Mouse (Mus musculus): Measurements from ENCODE around the gene Nudt1. TPM values are rescaled to one million over a fixed set of nuclear protein-coding genes. Genes with fewer than 3 reads are reported as not detected.
A peak's percentile ranks its signal among the peaks of the same experiment; 100 is the strongest.

The Nudt1 gene
- polyA plus RNA-seq, 1 experiment = 11.5 TPM

- 3% methylated on average over 39 of the region's 39 CpGs for WGBS
- TF ChIP-seq CTCF (IDR thresholded peaks at IDR 0.05; ENCODE audit: borderline replicate concordance, insufficient read depth, low read depth, low read length) (peak; percentile 85), POLR2A (IDR thresholded peaks at IDR 0.05; ENCODE audit: borderline replicate concordance, insufficient read depth, low read length) (peak; percentile 95)
- peak; percentile 78 to 85 for DNase-seq
- H3K4me1 ChIP-seq (ENCODE audit: control insufficient read depth, insufficient read depth, low read length) = peaks cover 5% of the 10 kb centered on the region; the same call in 1 of the 2 replicates
- H3K4me3 ChIP-seq (replicated peaks; ENCODE audit: insufficient read depth, low read depth, low read length) = peak within 1 kb of the TSS; percentile 99
- no peaks in the 10 kb centered on the region for H3K27me3 ChIP-seq (ENCODE audit: control insufficient read depth, insufficient read depth, low read length)
- peak within 1 kb of the TSS; percentile 75 for H3K27ac ChIP-seq (ENCODE audit: insufficient read depth, low read length)
These were observed 10.4 kb downstream of the Nudt1 start, which contains the start of gene Mrm2 for GRCm38 (mm10) chr5:140331615-140332512. Gene Mrm2 (minus strand): TSS chr5:140331898.

GRCm38 (mm10) chr5:140332519-140332918 lies 11.1 kb downstream of the Nudt1 start:
- 76% methylated on average over 4 of the region's 4 CpGs for WGBS
- Histone ChIP-seq H3K4me3 (replicated peaks; ENCODE audit: insufficient read depth, low read depth, low read length) (no peak overlapping the region), H3K4me1 (ENCODE audit: control insufficient read depth, insufficient read depth, low read length) (peaks cover 5% of the 10 kb centered on the region; the same call in 1 of the 2 replicates), H3K27me3 (ENCODE audit: control insufficient read depth, insufficient read depth, low read length) (no peaks in the 10 kb centered on the region), H3K27ac (ENCODE audit: insufficient read depth, low read length) (no peak overlapping the region)
- no peak for DNase-seq
- TF ChIP-seq CTCF (IDR thresholded peaks at IDR 0.05; ENCODE audit: borderline replicate concordance, insufficient read depth, low read depth, low read length) (no peak), POLR2A (IDR thresholded peaks at IDR 0.05; ENCODE audit: borderline replicate concordance, insufficient read depth, low read length) (no peak)

GRCm38 (mm10) chr5:140333631-140334030 lies 12.2 kb downstream of the Nudt1 start:
- DNase-seq = no peak
- H3K4me3 ChIP-seq (replicated peaks; ENCODE audit: insufficient read depth, low read depth, low read length) = no peak overlapping the region
- TF ChIP-seq POLR2A (IDR thresholded peaks at IDR 0.05; ENCODE audit: borderline replicate concordance, insufficient read depth, low read length) = no peak
- WGBS = 27% methylated on average over 2 of the region's 2 CpGs
- H3K4me1 ChIP-seq (ENCODE audit: control insufficient read depth, insufficient read depth, low read length) = peaks cover 5% of the 10 kb centered on the region; the same call in 1 of the 2 replicates
- H3K27me3 ChIP-seq (ENCODE audit: control insufficient read depth, insufficient read depth, low read length) = no peaks in the 10 kb centered on the region
- H3K27ac ChIP-seq (ENCODE audit: insufficient read depth, low read length) = no peak overlapping the region

GRCm38 (mm10) chr5:140336680-140337079 lies 15.2 kb downstream of the Nudt1 start:
- 66% methylated on average over 1 of the region's 1 CpGs for WGBS
- Histone ChIP-seq H3K27me3 (ENCODE audit: control insufficient read depth, insufficient read depth, low read length) (no peaks in the 10 kb centered on the region), H3K4me1 (ENCODE audit: control insufficient read depth, insufficient read depth, low read length) (no peaks in the 10 kb centered on the region), H3K4me3 (replicated peaks; ENCODE audit: insufficient read depth, low read depth, low read length) (no peak overlapping the region), H3K27ac (ENCODE audit: insufficient read depth, low read length) (no peak overlapping the region)
- DNase-seq = peak in 1 of 2 experiments; percentile 27
- TF ChIP-seq CTCF (IDR thresholded peaks at IDR 0.05; ENCODE audit: borderline replicate concordance, insufficient read depth, low read depth, low read length) (peak; percentile 71; the same call in 1 of the 2 replicates), POLR2A (IDR thresholded peaks at IDR 0.05; ENCODE audit: borderline replicate concordance, insufficient read depth, low read length) (no peak)

- Histone ChIP-seq H3K27ac (ENCODE audit: insufficient read depth, low read length) (no peak overlapping the region), H3K27me3 (ENCODE audit: control insufficient read depth, insufficient read depth, low read length) (no peaks in the 10 kb centered on the region), H3K4me1 (ENCODE audit: control insufficient read depth, insufficient read depth, low read length) (no peaks in the 10 kb centered on the region), H3K4me3 (replicated peaks; ENCODE audit: insufficient read depth, low read depth, low read length) (no peak overlapping the region)
- 93% methylated on average over 4 of the region's 4 CpGs for WGBS
- TF ChIP-seq CTCF (IDR thresholded peaks at IDR 0.05; ENCODE audit: borderline replicate concordance, insufficient read depth, low read depth, low read length) (no peak), POLR2A (IDR thresholded peaks at IDR 0.05; ENCODE audit: borderline replicate concordance, insufficient read depth, low read length) (no peak)
- DNase-seq = no peak
These were observed 17.3 kb downstream of the Nudt1 start for GRCm38 (mm10) chr5:140338779-140339178.

GRCm38 (mm10) chr5:140339836-140340235 lies 18.4 kb downstream of the Nudt1 start:
- 93% methylated on average over 3 of the region's 3 CpGs for WGBS
- TF ChIP-seq POLR2A (IDR thresholded peaks at IDR 0.05; ENCODE audit: borderline replicate concordance, insufficient read depth, low read length) (no peak), CTCF (IDR thresholded peaks at IDR 0.05; ENCODE audit: borderline replicate concordance, insufficient read depth, low read depth, low read length) (no peak)
- no peaks in the 10 kb centered on the region for H3K4me1 ChIP-seq (ENCODE audit: control insufficient read depth, insufficient read depth, low read length)
- H3K27ac ChIP-seq (ENCODE audit: insufficient read depth, low read length) = no peak overlapping the region
- no peak overlapping the region for H3K4me3 ChIP-seq (replicated peaks; ENCODE audit: insufficient read depth, low read depth, low read length)
- no peak for DNase-seq
- no peaks in the 10 kb centered on the region for H3K27me3 ChIP-seq (ENCODE audit: control insufficient read depth, insufficient read depth, low read length)

GRCm38 (mm10) chr5:140342880-140343279 lies 21.4 kb downstream of the Nudt1 start:
- 83% methylated on average over 4 of the region's 4 CpGs for WGBS
- Histone ChIP-seq H3K4me1 (ENCODE audit: control insufficient read depth, insufficient read depth, low read length) (no peaks in the 10 kb centered on the region), H3K27ac (ENCODE audit: insufficient read depth, low read length) (no peak overlapping the region), H3K4me3 (replicated peaks; ENCODE audit: insufficient read depth, low read depth, low read length) (no peak overlapping the region), H3K27me3 (ENCODE audit: control insufficient read depth, insufficient read depth, low read length) (no peaks in the 10 kb centered on the region)
- peak; percentile 11; the same call in 1 of the 2 replicates for TF ChIP-seq CTCF (IDR thresholded peaks at IDR 0.05; ENCODE audit: borderline replicate concordance, insufficient read depth, low read depth, low read length)
- TF ChIP-seq POLR2A (IDR thresholded peaks at IDR 0.05; ENCODE audit: borderline replicate concordance, insufficient read depth, low read length) = no peak
- no peak for DNase-seq

GRCm38 (mm10) chr5:140345244-140345643 lies 23.8 kb downstream of the Nudt1 start:
- TF ChIP-seq CTCF (IDR thresholded peaks at IDR 0.05; ENCODE audit: borderline replicate concordance, insufficient read depth, low read depth, low read length) = no peak
- TF ChIP-seq POLR2A (IDR thresholded peaks at IDR 0.05; ENCODE audit: borderline replicate concordance, insufficient read depth, low read length) = no peak
- WGBS = 94% methylated on average over 4 of the region's 4 CpGs
- no peak for DNase-seq
- Histone ChIP-seq H3K27ac (ENCODE audit: insufficient read depth, low read length) (no peak overlapping the region), H3K4me1 (ENCODE audit: control insufficient read depth, insufficient read depth, low read length) (no peaks in the 10 kb centered on the region), H3K27me3 (ENCODE audit: control insufficient read depth, insufficient read depth, low read length) (no peaks in the 10 kb centered on the region), H3K4me3 (replicated peaks; ENCODE audit: insufficient read depth, low read depth, low read length) (no peak overlapping the region)

Data from cerebellum, adult 2 months (tissue).